Comparison of ENCODE assay signal across 25 mouse cellular contexts in the genomic region with DNA sequence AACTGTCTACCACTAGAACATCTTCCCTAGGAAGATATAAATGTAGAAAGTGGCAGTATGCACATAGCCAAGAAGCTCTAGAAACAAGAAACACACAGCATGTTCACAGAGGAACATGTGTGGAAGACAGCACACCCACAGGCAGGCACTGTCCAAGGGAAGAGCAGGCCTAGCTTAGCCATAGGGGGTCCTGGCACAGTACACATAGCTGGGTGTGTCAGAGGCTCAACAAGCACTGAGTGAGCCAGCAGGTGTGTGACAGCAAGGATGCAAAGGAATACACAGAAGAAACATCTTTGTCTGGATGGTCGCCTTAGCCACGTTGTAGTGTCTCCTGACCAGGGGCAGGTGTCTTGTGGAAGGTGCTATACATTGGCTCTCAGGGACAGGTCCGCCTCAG.
A peak's percentile ranks its signal among the peaks of the same experiment; 100 is the strongest.
DNase-seq lines count a peak whose midpoint lies in the region; ATAC-seq lines count a peak whose summit lies in the region.
"Had no signal": no experiment of that assay in that cellular context is flagged by ENCODE, and none has a peak within 500 bp of the region (broad histone marks: within the 10 kb centered on the region; RNA-seq: fewer than 3 reads in every experiment).

No protein-coding gene starts in this region.

- H3K4me2 ChIP-seq in hindbrain, embryonic 15.5 days: no peak overlapping the region
- no peak overlapping the region for H3K4me2 ChIP-seq in hindbrain, embryonic 16.5 days (ENCODE audit: low read length)
- H3K4me2 ChIP-seq in intestine, embryonic 15.5 days (replicated peaks): no peak overlapping the region
- H3K4me2 ChIP-seq: embryonic facial prominence, embryonic 13.5 days; forebrain, embryonic 12.5 days; limb, embryonic 15.5 days; liver, embryonic 15.5 days; lung, embryonic 15.5 days had no signal

- peak; percentile 55 for DNase-seq in cerebellum, adult 11-12 months
- peak; percentile 32 for DNase-seq in cerebellum, adult 8-10 months
- DNase-seq in cerebellum, postnatal 36 days: peak; percentile 48 to 51
- no peak for DNase-seq in B cell, adult 2 months
- DNase-seq: adrenal gland, postnatal 10 days; embryo, embryonic 11 days; heart, postnatal 4 days; kidney, adult 2 months; kidney, postnatal 14 days; left cerebral cortex, postnatal 4 days; lung, postnatal 36 days; thymus, postnatal 14 days had no signal

- H3K36me3 ChIP-seq in hindbrain, embryonic 15.5 days: no peaks in the 10 kb centered on the region
- no peaks in the 10 kb centered on the region for H3K36me3 ChIP-seq in hindbrain, embryonic 16.5 days (ENCODE audit: control insufficient read depth, insufficient read depth, low read length)
- H3K36me3 ChIP-seq in intestine, embryonic 15.5 days: no peaks in the 10 kb centered on the region
- H3K36me3 ChIP-seq: embryonic facial prominence, embryonic 13.5 days; forebrain, embryonic 12.5 days; limb, embryonic 15.5 days; liver, embryonic 15.5 days; lung, embryonic 15.5 days had no signal

- no peak overlapping the region for H3K9ac ChIP-seq in hindbrain, embryonic 15.5 days
- no peak overlapping the region for H3K9ac ChIP-seq in hindbrain, embryonic 16.5 days (ENCODE audit: low read depth, low read length)
- H3K9ac ChIP-seq in intestine, embryonic 15.5 days: no peak overlapping the region
- H3K9ac ChIP-seq: embryonic facial prominence, embryonic 13.5 days; forebrain, embryonic 12.5 days; limb, embryonic 15.5 days; liver, embryonic 15.5 days; lung, embryonic 15.5 days had no signal

- H3K9me3 ChIP-seq in hindbrain, embryonic 15.5 days: no peaks in the 10 kb centered on the region
- no peaks in the 10 kb centered on the region for H3K9me3 ChIP-seq in hindbrain, embryonic 16.5 days (ENCODE audit: control insufficient read depth, low read length)
- H3K9me3 ChIP-seq in intestine, embryonic 15.5 days: no peaks in the 10 kb centered on the region
- H3K9me3 ChIP-seq: embryonic facial prominence, embryonic 13.5 days; forebrain, embryonic 12.5 days; limb, embryonic 15.5 days; liver, embryonic 15.5 days; lung, embryonic 15.5 days had no signal

- 0 out of 2 replicates have a peak, but pooled peaks have one; percentile 42 for ATAC-seq in hindbrain, embryonic 15.5 days (ENCODE audit: low FRiP score, low read depth)
- no peak for ATAC-seq in hindbrain, embryonic 16.5 days
- no peak for ATAC-seq in intestine, embryonic 15.5 days
- ATAC-seq: activated CD4-positive, CD25-positive, alpha-beta regulatory T cell, adult 4 months; inflammation-experienced regulatory T-cells, adult 6 months; midbrain, embryonic 16.5 days had no signal

- no peak overlapping the region for H3K27ac ChIP-seq in hindbrain, embryonic 15.5 days (replicated peaks)
- no peak overlapping the region for H3K27ac ChIP-seq in hindbrain, embryonic 16.5 days (ENCODE audit: low read depth, low read length)
- H3K27ac ChIP-seq in intestine, embryonic 15.5 days: no peak overlapping the region
- H3K27ac ChIP-seq: embryonic facial prominence, embryonic 13.5 days; forebrain, embryonic 12.5 days; limb, embryonic 15.5 days; liver, embryonic 15.5 days; lung, embryonic 15.5 days had no signal

- H3K4me1 ChIP-seq in hindbrain, embryonic 15.5 days (replicated peaks): peaks cover 34% of the 10 kb centered on the region
- H3K4me1 ChIP-seq in hindbrain, embryonic 16.5 days (ENCODE audit: control insufficient read depth, insufficient read depth, low read depth, low read length): peaks cover 17% of the 10 kb centered on the region
- H3K4me1 ChIP-seq in intestine, embryonic 15.5 days (replicated peaks): no peaks in the 10 kb centered on the region
- H3K4me1 ChIP-seq: lung, embryonic 15.5 days had no signal

- WGBS in hindbrain, embryonic 15.5 days: 96% methylated on average over 3 of the region's 3 CpGs
- 98% methylated on average over 3 of the region's 3 CpGs for whole genome bisulfite sequencing in hindbrain, embryonic 16.5 days
- WGBS in intestine, embryonic 15.5 days: 94% methylated on average over 3 of the region's 3 CpGs

- no peaks in the 10 kb centered on the region for H3K27me3 ChIP-seq in hindbrain, embryonic 15.5 days
- H3K27me3 ChIP-seq in hindbrain, embryonic 16.5 days (replicated peaks; ENCODE audit: control insufficient read depth, insufficient read depth, low read length): no peaks in the 10 kb centered on the region
- no peaks in the 10 kb centered on the region for H3K27me3 ChIP-seq in intestine, embryonic 15.5 days (replicated peaks)
- H3K27me3 ChIP-seq: embryonic facial prominence, embryonic 13.5 days; forebrain, embryonic 12.5 days; limb, embryonic 15.5 days; liver, embryonic 15.5 days; lung, embryonic 15.5 days had no signal

- no peak overlapping the region for H3K4me3 ChIP-seq in hindbrain, embryonic 15.5 days
- H3K4me3 ChIP-seq in hindbrain, embryonic 16.5 days (ENCODE audit: low read length): no peak overlapping the region
- H3K4me3 ChIP-seq in intestine, embryonic 15.5 days (replicated peaks): no peak overlapping the region
- H3K4me3 ChIP-seq: embryonic facial prominence, embryonic 13.5 days; erythroblast, embryonic 14.5 days; forebrain, embryonic 12.5 days; limb, embryonic 15.5 days; liver, embryonic 15.5 days; lung, embryonic 15.5 days; myocyte had no signal

Comparison
In these comparisons a context has a peak if more than half of its experiments do, and no peak if none do; other contexts are left out.
1. DNase-seq: peak in cerebellum, adult 11-12 months (single experiment), cerebellum, adult 8-10 months (single experiment) and cerebellum, postnatal 36 days (2 of 2); none in B cell, adult 2 months (0 of 2).